Mouse (Mus musculus) heart, postnatal 0 days (tissue): ENCODE measurements at regions not wholly inside any gene's neighbourhood (a gene's known extent, or its start where the extent isn't known, plus 50 kb on each side); places are given as distances from the start of the nearest gene placed in this dataset.
"Not testable (repeated sequence)": the region's sequence is repeated elsewhere in the genome, so short reads cannot be mapped to it uniquely, and the experiment has no call there.

Experiments used
- ATAC-seq: fragments of 200-750 bp; cut with Nextera tagmentation; 2 replicates; pipeline ENCODE4 v1.8.0; 2017; ENCODE audit warnings: low read depth, moderate number of reproducible peaks, moderate library complexity; ENCODE audit not compliant: insufficient read depth
- DNase-seq: peaks from one replicate; pipeline ENCODE4 v3.0.0-alpha.2; 2016; ENCODE audit warnings: low spot score
- H3K27ac ChIP-seq: fragments of 300-500 bp; sonication (generic); 2 replicates; pipeline ENCODE4 v1.5.1; 2014; ENCODE audit warnings: low read depth, mild to moderate bottlenecking
- H3K27me3 ChIP-seq: fragments of 300-500 bp; sonication (generic); 2 replicates; pipeline ENCODE4 v1.6.1; 2014; ENCODE audit warnings: low read length, mixed read lengths; ENCODE audit not compliant: control insufficient read depth, insufficient read depth
- H3K36me3 ChIP-seq: fragments of 300-500 bp; sonication (generic); replicated peaks from 2 replicates; pipeline ENCODE4 v1.6.1; 2014; ENCODE audit warnings: low read length, mixed read lengths; ENCODE audit not compliant: control insufficient read depth, insufficient read depth
- H3K4me1 ChIP-seq: fragments of 300-500 bp; sonication (generic); 2 replicates; pipeline ENCODE4 v1.6.1; 2014; ENCODE audit warnings: antibody characterized with exemption; ENCODE audit not compliant: control insufficient read depth, insufficient read depth
- H3K4me2 ChIP-seq: fragments of 300-500 bp; sonication (generic); 2 replicates; pipeline ENCODE4 v1.6.1; 2014; ENCODE audit warnings: low read depth, mild to moderate bottlenecking, low read length, moderate library complexity
- H3K4me3 ChIP-seq: fragments of 300-500 bp; sonication (generic); 2 replicates; pipeline ENCODE4 v1.5.1; 2014; ENCODE audit warnings: low read depth, low read length
- H3K9ac ChIP-seq: fragments of 300-500 bp; sonication (generic); replicated peaks from 2 replicates; pipeline ENCODE4 v1.6.1; 2014; ENCODE audit warnings: low read depth, low read length, mixed read lengths
- H3K9me3 ChIP-seq: fragments of 300-500 bp; sonication (generic); replicated peaks from 2 replicates; pipeline ENCODE4 v1.6.1; 2016; ENCODE audit warnings: low read length; ENCODE audit not compliant: control insufficient read depth
- CTCF ChIP-seq: IDR thresholded peaks from 2 replicates; pipeline ENCODE4 v1.5.1; 2016; ENCODE audit warnings: antibody characterized with exemption, control low read depth, low read depth
- EP300 ChIP-seq: IDR thresholded peaks from 2 replicates; pipeline ENCODE4 v1.6.1; 2016; ENCODE audit warnings: antibody characterized with exemption, low read depth
- WGBS: fragments of 180-500 bp; shearing (Covaris S2); extraction: QIAGEN DNeasy Blood & Tissue Kit; methylation state at CpG from one replicate; pipeline ENCODE4 v1.1.7; 2014; 5-methylcytosine and 5-hydroxymethylcytosine counted together

GRCm38 (mm10) chr2:168402782-168403513 lies 121.4 kb upstream of the Kcng1 start:
- H3K27me3 ChIP-seq = no peaks in the 10 kb centered on the region; the same call in 1 of the 2 replicates
- no peak for ATAC-seq

DNA sequence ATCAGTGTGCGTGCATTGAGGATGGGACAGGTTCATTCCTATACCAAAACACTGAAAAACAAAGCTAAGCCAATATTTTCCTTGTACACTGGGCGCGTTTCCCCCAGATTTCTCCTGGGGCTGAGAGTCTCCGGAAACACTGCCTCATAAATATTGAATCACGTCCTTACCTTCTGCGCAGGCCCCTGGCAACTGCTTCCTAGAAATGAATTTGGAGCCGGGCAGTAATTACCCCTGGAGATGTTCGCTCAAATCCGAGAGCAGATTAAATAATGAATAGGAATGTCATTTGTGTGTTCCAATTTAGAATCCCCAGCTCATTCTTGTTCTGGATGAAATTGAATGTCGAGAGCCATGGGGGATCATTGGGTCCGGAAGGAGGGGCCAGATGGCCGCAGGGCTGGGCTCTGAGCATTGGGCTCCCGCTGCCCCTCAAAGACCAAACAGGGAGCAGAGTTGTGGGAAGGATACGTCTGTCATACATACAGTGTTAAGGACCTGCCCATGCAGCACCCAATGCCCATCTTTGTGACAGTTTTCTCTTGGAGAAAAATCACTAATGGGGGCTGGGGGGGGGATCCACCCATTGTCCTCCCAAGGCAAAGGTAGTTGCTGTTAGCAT lies 117.7 kb upstream of the Kcng1 start:
- Histone ChIP-seq H3K9ac (no peak overlapping the region), H3K9me3 (no peaks in the 10 kb centered on the region), H3K4me3 (no peak overlapping the region), H3K27me3 (peaks cover 5% of the 10 kb centered on the region; the same call in 1 of the 2 replicates), H3K27ac (no peak overlapping the region), H3K4me1 (no peaks in the 10 kb centered on the region), H3K36me3 (no peaks in the 10 kb centered on the region), H3K4me2 (no peak overlapping the region)
- no peak for ATAC-seq
- 84% methylated on average over 14 of the region's 14 CpGs for WGBS
- TF ChIP-seq EP300 = no peak
- no peak for TF ChIP-seq CTCF
- DNase-seq = no peak

More at GRCm38 (mm10) chr2:168402782-168403513, 121.4 kb upstream of the Kcng1 start:
- TF ChIP-seq EP300 (no peak), CTCF (no peak)
- Histone ChIP-seq H3K36me3 (no peaks in the 10 kb centered on the region), H3K27ac (no peak overlapping the region), H3K9ac (no peak overlapping the region), H3K9me3 (no peaks in the 10 kb centered on the region), H3K4me2 (no peak overlapping the region), H3K4me1 (no peaks in the 10 kb centered on the region), H3K4me3 (no peak overlapping the region)
- DNase-seq = no peak
- WGBS = 66% methylated on average over 16 of the region's 16 CpGs

DNA sequence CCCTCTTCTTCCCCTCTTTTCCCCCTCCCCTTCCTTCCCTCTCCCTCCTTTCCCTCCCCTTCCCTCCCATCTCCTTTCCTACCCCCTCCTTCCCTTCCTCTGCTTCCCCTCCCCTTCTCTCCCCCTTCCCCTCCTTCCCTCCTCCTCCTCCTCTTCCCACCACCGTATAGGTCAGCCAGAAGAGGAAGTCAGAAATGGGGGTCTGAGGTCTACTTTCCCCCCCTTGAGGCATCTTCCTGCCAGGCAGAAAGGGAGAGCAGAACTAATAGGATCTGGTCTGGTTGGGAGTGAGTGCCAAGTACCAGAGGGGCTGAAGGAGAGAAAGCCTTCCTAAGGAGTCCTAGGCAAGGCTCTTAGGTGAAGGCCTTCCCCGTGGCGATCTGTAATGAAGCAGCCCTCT lies 114.8 kb upstream of the Kcng1 start:
- 54% methylated on average over 3 of the region's 3 CpGs for WGBS

DNA sequence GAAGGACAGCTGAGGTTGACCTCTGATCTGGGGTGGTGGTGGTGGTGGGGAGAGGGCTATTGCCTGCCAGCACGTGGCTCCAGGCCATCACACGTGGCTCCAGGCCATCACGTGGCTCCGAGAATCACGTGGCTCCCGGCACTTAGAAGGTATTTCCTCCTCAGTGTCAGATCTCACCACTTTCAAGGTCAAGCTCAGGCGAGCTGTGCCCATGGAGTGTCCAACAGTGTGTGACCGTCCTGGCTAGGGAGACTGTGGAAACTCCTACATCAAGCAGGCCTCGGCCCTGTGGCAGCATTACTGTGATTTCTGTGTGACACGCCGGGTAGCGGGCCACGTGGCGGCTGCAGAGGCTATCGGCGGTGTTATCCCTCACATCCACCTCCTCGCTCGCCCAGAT lies 111.8 kb upstream of the Kcng1 start:
- no peak overlapping the region for H3K4me2 ChIP-seq
- no peak overlapping the region for H3K9ac ChIP-seq
- no peak overlapping the region for H3K27ac ChIP-seq
- no peak overlapping the region for H3K4me3 ChIP-seq
- no peak for ATAC-seq
- no peak for DNase-seq
- H3K36me3 ChIP-seq = no peaks in the 10 kb centered on the region
- TF ChIP-seq CTCF = no peak
- no peak for TF ChIP-seq EP300
- WGBS = 82% methylated on average over 18 of the region's 18 CpGs
- 0 out of 2 replicates have a peak, but pooled peaks cover 5% of the 10 kb centered on the region for H3K27me3 ChIP-seq
- H3K9me3 ChIP-seq = no peaks in the 10 kb centered on the region
- H3K4me1 ChIP-seq = no peaks in the 10 kb centered on the region

More for the DNA sequence above, 114.8 kb upstream of the Kcng1 start:
- ATAC-seq (no peak), DNase-seq (no peak)
- no peak overlapping the region for H3K9ac ChIP-seq
- no peaks in the 10 kb centered on the region for H3K4me1 ChIP-seq
- no peak overlapping the region for H3K4me3 ChIP-seq
- no peaks in the 10 kb centered on the region for H3K9me3 ChIP-seq
- no peaks in the 10 kb centered on the region for H3K36me3 ChIP-seq
- H3K4me2 ChIP-seq = no peak overlapping the region
- H3K27ac ChIP-seq = no peak overlapping the region
- TF ChIP-seq EP300 (no peak), CTCF (no peak)
- H3K27me3 ChIP-seq = peaks cover 5% of the 10 kb centered on the region; the same call in 1 of the 2 replicates

DNA sequence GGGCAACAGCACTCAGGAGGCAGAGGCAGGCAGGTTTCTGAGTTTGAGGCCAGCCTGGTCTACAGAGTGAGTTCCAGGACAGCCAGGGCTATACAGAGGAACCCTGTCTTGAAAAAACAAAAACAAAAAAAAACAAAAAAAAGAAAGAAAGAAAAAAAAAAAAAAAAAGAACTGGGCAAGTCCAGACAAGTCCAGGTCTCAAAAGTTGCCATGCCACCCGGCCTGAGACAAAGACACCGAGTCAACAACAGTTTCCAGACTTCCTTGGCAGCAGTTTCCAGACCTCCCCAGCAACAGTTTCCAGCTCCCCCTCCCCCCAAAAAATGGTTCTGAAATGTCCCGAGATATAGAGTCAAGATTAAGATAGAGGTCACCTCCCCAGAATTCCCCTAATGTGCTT lies 110.6 kb upstream of the Kcng1 start:
- not testable (repeated sequence) for H3K36me3 ChIP-seq, H3K4me3 ChIP-seq, ATAC-seq, H3K9ac ChIP-seq, H3K9me3 ChIP-seq, DNase-seq, H3K27me3 ChIP-seq, H3K27ac ChIP-seq, H3K4me1 ChIP-seq, H3K4me2 ChIP-seq
- WGBS = 78% methylated on average over 3 of the region's 3 CpGs
